Mouse (Mus musculus) T-helper 1 cell (primary cell): ENCODE measurements around the gene Gm21885.

Experiments
- in situ Hi-C: fragments of 300-600 bp; cut with MboI, MseI; formaldehyde crosslinking; loops from one replicate; pipeline ENCODE4 v1.15.1; 2025; ENCODE audit warnings: high pct_unique_total_duplicates

Gm21885 gene

DNA sequence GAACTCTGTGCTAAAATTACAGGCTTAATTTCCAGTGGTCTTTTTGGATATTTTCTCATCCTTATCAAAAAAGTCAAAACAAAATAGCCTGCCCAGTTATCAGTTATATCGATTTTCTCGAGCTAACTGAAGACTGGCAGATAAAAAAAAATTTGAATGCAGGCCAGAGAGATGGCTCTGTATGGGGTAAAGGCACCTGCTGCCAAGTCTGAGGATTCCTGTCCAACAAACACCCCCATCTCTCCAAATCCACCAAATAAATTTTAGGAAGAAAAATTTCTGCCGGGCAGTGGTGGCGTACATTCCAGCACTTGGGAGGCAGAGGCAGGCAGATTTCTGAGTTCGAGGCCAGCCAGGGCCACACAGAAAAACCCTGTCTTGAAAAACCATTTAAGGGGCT is 36.4 kb downstream of the Gm21885 start:
- in situ Hi-C loops: no loop called here

DNA sequence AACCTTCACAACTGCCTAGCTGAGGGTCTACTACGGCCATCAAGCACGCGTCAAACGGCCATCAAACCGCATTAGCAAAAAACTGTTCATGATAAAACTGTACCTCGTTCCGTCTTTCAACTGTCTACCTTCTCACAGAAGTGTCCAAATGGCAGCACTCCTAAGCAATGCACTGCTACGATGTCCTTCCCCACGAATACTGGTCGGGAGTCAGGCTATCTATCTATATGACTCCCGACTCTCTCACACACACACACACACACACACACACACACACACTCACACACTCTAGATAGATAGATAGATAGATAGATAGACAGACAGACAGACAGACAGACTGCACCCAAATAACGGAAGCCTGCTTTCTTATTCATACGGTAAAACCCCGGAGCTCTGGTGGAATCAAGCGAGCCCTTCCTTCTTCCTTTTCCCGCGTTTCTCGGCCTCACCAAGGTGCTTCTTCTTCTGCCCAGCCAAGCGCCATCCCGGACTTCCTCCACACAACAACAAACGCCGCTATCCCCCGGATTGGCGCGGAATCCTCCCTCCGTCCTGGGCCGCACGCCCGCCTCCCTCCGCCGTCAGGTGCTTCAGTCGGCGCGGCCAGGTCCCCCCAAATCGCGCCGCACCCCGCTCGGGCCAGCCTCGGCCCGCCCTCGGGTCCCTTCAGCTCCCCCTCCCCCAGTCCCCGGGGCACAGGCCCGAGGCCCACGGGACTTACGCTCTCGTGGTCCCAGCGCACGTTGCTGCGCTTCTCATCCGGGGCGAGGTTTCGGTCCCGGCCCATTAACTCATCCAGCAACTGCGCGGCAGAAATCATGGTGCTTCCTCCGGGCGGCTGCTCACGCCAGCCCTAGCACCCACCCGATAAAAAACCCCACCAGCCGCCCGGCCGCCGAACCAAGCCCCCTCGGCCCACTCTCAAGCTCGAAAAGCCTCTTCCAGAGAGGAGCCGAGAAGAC is 39.6 kb downstream of the Gm21885 start:
- in situ Hi-C loops: no loop called here

DNA sequence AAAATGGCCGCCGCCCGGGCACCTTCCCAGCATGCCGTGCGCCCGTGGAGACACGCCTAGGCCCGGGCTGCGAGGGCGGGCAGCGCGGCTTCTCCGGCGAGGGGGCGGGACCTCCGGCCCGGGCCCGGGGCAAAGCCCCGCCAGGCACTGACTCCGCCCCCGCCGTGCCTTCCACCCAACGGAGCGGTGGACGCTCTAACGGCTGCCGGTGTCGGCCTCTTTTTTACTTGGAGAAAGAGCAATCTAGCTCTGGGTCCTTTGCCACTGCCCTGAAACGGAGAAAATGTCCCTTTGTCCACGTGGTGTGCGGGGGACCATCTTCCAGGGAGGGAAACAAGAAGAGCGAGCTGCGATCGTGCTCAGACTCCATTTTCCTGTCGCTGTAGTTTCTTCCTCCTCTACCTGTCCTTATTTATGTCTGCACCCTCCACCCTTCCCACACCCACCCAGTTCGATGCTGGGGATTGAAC is 40.3 kb downstream of the Gm21885 start, which contains the start of gene Luc7l3:
Luc7l3 (minus strand) TSS at position 58 of the 470 bp plus-strand sequence.
- in situ Hi-C loops: no loop called here

DNA sequence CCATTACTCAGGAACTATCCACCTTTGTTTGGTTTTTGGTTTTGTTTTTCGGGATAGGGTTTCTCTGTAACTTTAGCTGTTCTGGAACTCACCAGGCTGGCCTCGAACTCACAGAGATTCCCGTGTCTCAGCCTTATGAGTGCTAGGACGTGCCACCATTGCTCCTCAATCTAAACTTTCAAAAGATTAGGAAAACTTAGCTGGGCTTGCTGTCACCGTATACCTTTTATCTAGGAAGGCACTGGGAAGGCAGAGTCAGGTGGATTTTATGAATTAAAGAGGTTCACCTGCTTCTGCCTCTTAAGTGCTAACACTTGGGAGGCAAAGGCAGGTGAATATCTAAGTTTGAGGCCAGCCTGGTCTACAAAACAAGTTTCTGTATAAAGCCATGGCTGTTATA is 41.0 kb downstream of the Gm21885 start:
- in situ Hi-C loops: no loop called here

DNA sequence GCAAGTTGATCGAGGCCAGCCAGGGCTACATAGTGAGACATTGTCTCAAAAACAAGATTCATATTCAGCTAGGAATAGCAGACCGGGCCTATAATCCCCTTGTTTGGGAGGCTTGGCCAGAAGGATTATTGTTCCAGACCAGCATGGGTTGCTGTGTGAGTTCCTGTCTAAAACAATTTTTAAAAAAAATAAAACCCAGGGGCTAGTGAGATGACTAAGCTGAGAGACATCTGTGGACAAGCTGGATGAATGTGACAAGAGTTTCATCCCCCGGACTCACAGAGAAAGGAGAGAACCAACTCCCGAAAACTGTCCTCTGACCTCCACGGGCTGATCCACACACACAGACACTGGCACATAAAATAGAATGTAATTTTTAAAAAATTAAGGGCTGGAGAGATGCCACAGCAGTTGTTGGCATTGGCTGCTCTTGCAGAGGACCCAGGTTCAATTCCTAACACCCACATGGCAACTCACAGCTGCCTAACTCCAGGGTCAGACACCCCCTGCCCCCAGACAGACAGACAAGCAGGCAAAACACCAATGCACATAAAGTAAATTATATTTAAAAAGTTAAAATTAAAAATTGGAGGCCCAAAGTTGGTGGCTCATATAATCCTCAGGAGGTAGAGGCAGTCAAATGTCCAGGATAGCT is 41.7 kb downstream of the Gm21885 start:
- in situ Hi-C loops: no loop called here

DNA sequence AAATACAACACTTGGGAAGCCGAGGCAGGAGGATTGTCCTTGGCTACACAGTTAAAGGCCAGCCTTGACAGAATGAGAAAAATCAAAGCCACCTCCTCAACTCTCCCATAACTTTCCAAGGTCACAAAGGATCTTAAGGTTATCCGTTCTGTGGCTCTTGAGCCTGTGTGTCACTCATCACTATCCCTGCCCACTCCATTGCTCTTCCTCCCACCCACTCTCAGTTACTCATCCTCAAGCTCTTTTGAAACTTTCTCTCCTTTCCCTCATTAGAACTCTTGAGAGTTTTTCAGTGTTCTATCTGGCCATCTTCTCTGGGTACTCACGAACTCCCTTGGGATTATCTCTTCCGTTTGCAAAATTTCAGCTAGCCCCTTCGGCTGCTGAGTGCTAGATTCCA is 42.9 kb downstream of the Gm21885 start:
- in situ Hi-C loops: no loop called here

DNA sequence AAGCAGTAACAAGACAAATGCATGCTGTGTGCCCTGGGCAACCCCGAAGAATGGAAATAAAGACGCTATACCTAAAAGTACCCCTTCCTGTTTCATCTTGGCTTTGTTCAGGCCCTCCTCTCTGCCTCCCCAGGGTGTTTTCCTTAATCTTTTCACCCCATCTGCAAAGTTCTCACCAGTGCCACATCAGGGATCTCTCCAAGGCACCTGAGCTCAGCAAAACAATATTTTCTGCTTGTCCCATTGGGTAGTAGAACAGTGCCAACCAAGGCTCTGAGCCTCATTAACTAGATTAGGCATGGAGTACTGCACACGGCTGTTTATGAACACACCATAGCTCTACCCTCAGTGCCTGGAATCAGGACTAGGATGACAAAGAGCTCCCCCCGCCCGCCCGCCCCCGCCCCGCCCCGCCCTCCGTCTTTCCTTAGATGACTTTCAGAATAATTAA is 45.3 kb downstream of the Gm21885 start:
- in situ Hi-C loops: no loop called here

DNA sequence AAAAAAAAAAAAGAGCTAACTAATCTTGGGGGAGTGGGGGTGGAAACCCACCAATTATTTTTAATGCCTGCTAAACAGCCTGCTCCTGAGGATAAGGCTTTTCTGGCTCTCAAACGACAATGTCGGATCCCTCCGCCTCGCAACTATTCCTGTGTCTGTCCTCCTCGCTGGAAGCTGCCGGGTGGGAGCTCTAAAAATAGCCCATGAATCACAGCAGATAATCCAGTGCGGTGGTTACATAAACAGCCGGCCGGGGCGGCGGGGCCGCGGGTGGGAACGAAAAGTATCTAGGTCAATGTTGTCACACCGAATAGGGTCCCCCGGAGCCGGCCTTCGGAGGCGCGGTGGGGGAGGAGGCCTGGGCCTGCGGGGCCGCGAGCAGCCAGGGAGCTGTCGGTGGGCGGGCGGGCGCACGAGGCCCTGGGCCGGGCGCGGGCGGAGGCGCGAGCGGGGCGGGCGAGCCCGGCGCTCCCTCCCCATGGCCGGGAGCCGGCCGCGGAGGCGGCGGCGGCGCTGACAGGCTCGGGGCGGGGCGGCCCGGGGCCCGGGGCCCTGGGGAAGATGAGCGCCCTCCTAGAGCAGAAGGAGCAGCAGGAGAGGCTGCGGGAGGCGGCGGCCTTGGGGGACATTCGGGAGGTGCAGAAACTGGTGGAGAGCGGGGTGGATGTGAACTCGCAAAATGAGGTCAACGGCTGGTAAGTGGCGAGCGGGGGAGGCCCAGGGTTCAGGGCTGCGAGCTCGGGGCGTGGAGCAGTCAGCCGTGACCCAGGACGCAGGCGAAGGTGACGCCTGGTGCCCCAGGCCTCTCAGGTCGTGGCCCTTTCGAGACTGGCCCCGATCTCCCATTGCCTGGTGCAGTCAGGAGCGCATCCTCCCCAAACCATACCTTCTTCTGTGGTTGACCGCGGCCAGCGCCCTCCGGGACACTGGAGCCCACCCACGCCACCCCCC is 46.3 kb downstream of the Gm21885 start, which contains the start of gene Ankrd40:
Ankrd40 (plus strand) TSS at position 309 of the 951 bp plus-strand sequence.
- in situ Hi-C loops: no loop called here

DNA sequence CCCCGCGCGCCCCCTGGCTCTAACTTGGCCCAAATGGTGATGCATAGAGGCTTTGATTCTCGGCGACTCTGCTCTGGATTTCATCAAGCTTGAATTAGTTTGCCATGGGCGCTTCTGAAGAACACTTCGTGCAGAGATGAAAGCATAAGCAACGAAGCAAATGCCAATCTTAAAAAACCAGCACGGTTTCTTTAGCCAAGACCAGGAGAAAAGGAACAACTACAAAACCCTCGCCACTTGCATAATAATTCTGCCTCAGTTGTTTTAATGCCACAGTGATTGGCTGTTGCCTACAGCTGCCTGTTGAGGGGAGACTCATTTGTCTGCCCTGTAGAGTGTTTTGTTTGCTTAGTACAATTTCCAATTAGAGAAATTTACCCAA is 47.0 kb downstream of the Gm21885 start:
- in situ Hi-C loops: no loop called here

DNA sequence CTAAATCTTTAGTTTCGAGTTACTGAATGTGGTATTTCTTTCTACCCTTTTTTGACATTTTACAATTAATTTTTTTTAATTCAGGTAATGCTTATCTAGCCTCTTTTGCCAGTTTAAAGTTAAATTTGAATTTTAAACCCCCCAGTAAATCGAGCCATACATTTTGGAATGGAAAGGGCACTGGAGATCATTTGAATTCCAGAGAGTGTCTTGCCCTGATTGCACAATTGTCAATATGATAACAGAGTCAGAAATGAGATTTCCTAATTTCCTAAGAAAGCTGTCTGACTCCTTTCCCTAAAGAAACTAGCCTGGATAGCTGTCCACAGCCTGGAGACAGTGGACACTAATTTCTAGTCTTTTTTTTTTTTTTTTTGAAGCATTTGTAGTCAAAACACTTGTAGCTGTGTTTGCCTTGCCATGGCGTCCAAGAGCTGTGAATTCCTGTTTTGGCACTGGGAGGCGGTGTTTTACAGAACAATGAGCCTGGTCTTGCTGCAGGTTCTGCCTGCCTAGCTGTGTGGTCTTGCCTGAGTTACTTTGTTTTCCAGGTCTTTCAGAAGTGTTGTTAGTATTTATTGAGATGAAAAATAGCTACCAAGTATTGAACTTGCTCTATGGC is 47.7 kb downstream of the Gm21885 start:
- in situ Hi-C loops: no loop called here

DNA sequence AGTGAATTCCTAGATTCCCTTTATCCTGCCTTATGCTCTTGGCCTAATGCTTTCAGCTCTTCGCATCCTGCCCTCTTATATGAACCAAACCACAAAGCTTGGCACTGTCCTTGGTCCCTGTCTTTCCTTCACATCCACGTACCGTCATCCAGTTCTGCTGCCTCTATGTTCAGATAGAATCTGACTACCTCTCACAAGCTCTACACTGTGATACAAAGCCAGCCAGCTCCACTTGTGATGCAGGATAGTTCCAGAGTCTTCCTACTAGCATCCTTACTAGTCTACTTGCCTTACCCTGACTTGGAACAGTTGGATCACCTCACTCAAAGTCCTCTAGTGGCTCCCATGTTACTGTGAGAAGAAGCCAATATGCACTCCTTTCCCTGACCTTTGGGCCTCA is 48.5 kb downstream of the Gm21885 start:
- in situ Hi-C loops: no loop called here

DNA sequence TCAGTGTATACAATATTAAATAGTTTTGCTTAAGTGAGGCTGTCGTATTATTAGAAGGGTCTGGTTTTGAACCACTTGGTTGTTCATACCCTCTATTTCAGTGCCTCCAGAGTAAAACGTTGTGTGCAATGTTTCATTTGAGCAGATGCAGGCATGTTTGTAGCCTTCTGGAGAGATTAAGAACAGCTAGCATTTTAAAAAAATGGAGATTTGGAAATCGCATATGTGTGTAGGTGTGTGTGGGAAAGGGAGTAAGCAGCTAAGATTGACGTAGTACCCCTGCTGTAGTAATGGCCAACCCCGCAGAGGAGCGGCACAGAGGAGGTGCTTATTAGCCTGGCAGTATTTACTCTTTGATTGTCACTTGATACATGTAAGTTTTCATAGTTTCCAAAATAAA is 51.1 kb downstream of the Gm21885 start:
- in situ Hi-C loops: no loop called here

DNA sequence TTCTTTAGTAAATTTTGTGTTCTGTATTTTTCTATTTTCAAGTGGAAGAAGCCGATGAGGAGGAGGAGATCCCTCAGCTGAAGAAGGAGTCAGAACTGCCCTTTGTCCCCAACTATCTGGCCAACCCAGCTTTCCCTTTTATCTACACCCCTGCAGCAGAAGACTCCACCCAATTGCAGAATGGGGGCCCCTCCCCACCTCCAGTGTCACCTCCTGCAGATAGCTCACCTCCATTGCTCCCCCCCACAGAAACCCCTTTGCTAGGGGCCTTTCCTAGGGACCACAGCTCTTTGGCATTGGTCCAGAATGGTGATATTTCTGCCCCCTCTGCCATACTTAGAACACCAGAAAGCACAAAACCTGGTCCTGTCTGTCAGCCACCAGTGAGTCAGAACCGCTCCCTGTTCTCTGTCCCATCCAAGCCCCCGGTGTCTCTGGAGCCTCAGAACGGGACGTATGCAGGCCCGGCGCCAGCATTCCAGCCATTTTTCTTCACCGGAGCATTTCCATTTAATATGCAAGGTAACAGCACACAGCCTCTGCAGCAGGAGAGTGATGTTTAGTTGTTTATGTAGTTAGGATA is 52.8 kb downstream of the Gm21885 start:
- in situ Hi-C loops: no loop called here
